Mouse (Mus musculus): ENCODE results near the gene Olfr1224-ps1.
"Not testable (repeated sequence)": the region's sequence is repeated elsewhere in the genome, so short reads cannot be mapped to it uniquely, and the experiment has no call there.

The Olfr1224-ps1 gene

GRCm38 (mm10) chr2:89163991-89164390 lies at the start of gene Olfr1224-ps1:
TSS of gene Olfr1224-ps1 (minus strand) at chr2:89164091.
- DNase-seq, result not testable (repeated sequence)

GRCm38 (mm10) chr2:89199948-89200347 lies 36.1 kb upstream of the Olfr1224-ps1 start, which contains the start of gene Olfr1226:
TSS of gene Olfr1226 (minus strand) at chr2:89200048.
- DNase-seq, result no peak

GRCm38 (mm10) chr2:89196325-89196982 lies 32.6 kb upstream of the Olfr1224-ps1 start:
- DNase-seq, result no peak

GRCm38 (mm10) chr2:89174569-89174968 lies 10.7 kb upstream of the Olfr1224-ps1 start, which contains the start of gene Olfr1225:
TSS of gene Olfr1225 (minus strand) at chr2:89174669.
- no peak for DNase-seq

GRCm38 (mm10) chr2:89164711-89165110 lies 820 bp upstream of the Olfr1224-ps1 start:
- DNase-seq, result not testable (repeated sequence)

GRCm38 (mm10) chr2:89151460-89151859 lies 12.4 kb downstream of the Olfr1224-ps1 start, which contains the start of gene Olfr1223:
TSS of gene Olfr1223 (minus strand) at chr2:89151560.
- no peak for DNase-seq

- no peak for DNase-seq
These were observed 30.9 kb downstream of the Olfr1224-ps1 start, which contains the start of gene Olfr1222 for GRCm38 (mm10) chr2:89132954-89133353. TSS of gene Olfr1222 (minus strand) at chr2:89133054.

GRCm38 (mm10) chr2:89117183-89117582 lies 46.7 kb downstream of the Olfr1224-ps1 start, which contains the start of gene Olfr1221:
TSS of gene Olfr1221 (minus strand) at chr2:89117283.
- DNase-seq, result no peak

- no peak for DNase-seq
These were observed 57.2 kb downstream of the Olfr1224-ps1 start, which contains the start of gene Olfr1220 for GRCm38 (mm10) chr2:89106735-89107134. TSS of gene Olfr1220 (minus strand) at chr2:89106835.

- DNase-seq, result no peak
These were observed 58.2 kb downstream of the Olfr1224-ps1 start for GRCm38 (mm10) chr2:89105651-89106050.
